Mouse (Mus musculus) stomach, embryonic 15.5 days (tissue): Measurements from ENCODE around the gene Mnt. TPM values are rescaled to one million over a fixed set of nuclear protein-coding genes. Genes with fewer than 3 reads are reported as not detected.

Experiments
- ATAC-seq: fragments of 200-750 bp; cut with Nextera tagmentation; 2 replicates; pipeline ENCODE4 v1.8.0; 2017; ENCODE audit warnings: low read depth, moderate number of reproducible peaks, moderate TSS enrichment; ENCODE audit not compliant: insufficient read depth, low FRiP score
- H3K27ac ChIP-seq: fragments of 300-500 bp; sonication (generic); 2 replicates; pipeline ENCODE4 v1.5.1; 2015; ENCODE audit warnings: mild to moderate bottlenecking, inconsistent platforms
- H3K27me3 ChIP-seq: fragments of 300-500 bp; sonication (generic); replicated peaks from 2 replicates; pipeline ENCODE4 v1.6.1; 2015; ENCODE audit warnings: inconsistent platforms
- H3K36me3 ChIP-seq: fragments of 300-500 bp; sonication (generic); 2 replicates; pipeline ENCODE4 v1.6.1; 2015; ENCODE audit warnings: inconsistent platforms
- H3K4me1 ChIP-seq: fragments of 300-500 bp; sonication (generic); 2 replicates; pipeline ENCODE4 v1.6.1; 2015; ENCODE audit warnings: inconsistent platforms
- H3K4me2 ChIP-seq: fragments of 300-500 bp; sonication (generic); 2 replicates; pipeline ENCODE4 v1.6.1; 2015; ENCODE audit warnings: mild to moderate bottlenecking, inconsistent platforms
- H3K4me3 ChIP-seq: fragments of 300-500 bp; sonication (generic); replicated peaks from 2 replicates; pipeline ENCODE4 v1.5.1; 2015; ENCODE audit warnings: inconsistent platforms
- H3K9ac ChIP-seq: fragments of 300-500 bp; sonication (generic); 2 replicates; pipeline ENCODE4 v1.6.1; 2015; ENCODE audit warnings: inconsistent platforms
- H3K9me3 ChIP-seq: fragments of 300-500 bp; sonication (generic); 2 replicates; pipeline ENCODE4 v1.6.1; 2016; ENCODE audit warnings: inconsistent platforms
- WGBS: fragments of 180-500 bp; shearing (Covaris S2); methylation state at CpG from one replicate; pipeline ENCODE4 v1.1.7; 2015; 5-methylcytosine and 5-hydroxymethylcytosine counted together
- microRNA-seq: library from miRNA; unstranded; fragments of <30 nt; microRNA quantifications from one replicate; pipeline ENCODE4, GENCODE M21; 2016
- polyA plus RNA-seq: library from polyadenylated mRNA; unstranded; fragments of >200 nt; fragmentation: Nextera tagmentation; extraction: Ambion mirVana; gene quantifications from 2 replicates; pipeline ENCODE4 v1.2.1, GENCODE M21; 2015

Mnt gene
- polyA plus RNA-seq, 1 experiment from 2014 or later, result 3.9 TPM

- Histone ChIP-seq H3K27ac (no peak overlapping the region), H3K27me3 (no peaks in the 10 kb centered on the region), H3K4me3 (no peak overlapping the region), H3K9ac (no peak overlapping the region), H3K4me2 (no peak overlapping the region), H3K9me3 (no peaks in the 10 kb centered on the region), H3K36me3 (no peaks in the 10 kb centered on the region), H3K4me1 (0 out of 2 replicates have a peak, but pooled peaks cover 5% of the 10 kb centered on the region)
- 90% methylated on average over 10 of the region's 10 CpGs for WGBS
- ATAC-seq, result no peak
Observed at GRCm38 (mm10) chr11:74883098-74883497, 52.4 kb downstream of the Mnt start.

GRCm38 (mm10) chr11:74894619-74895018 lies 63.9 kb downstream of the Mnt start:
- Histone ChIP-seq H3K27ac (no peak overlapping the region), H3K4me2 (no peak overlapping the region), H3K9ac (no peak overlapping the region), H3K9me3 (no peaks in the 10 kb centered on the region), H3K4me1 (peaks cover 10% of the 10 kb centered on the region; the same call in 1 of the 2 replicates), H3K4me3 (no peak overlapping the region), H3K36me3 (no peaks in the 10 kb centered on the region), H3K27me3 (no peaks in the 10 kb centered on the region)
- ATAC-seq, result no peak
- WGBS, result 76% methylated on average over 4 of the region's 4 CpGs

Small RNA genes lying within 50 kb of the gene (microRNA-seq; reads per million reads assigned to microRNA genes)
- gene Mir6926, result not detected

Other genes with a start within 250 kb of the Mnt start
- gene Rap1gap2, start 220.0 kb upstream of the Mnt start, polyA plus RNA-seq, result 13.1 and 21.2 TPM in 2 replicates
- 0.63 and 1.5 TPM in 2 replicates for gene Ccdc92b, start 211.3 kb upstream of the Mnt start, polyA plus RNA-seq
- gene Cluh, start 181.4 kb upstream of the Mnt start, polyA plus RNA-seq, result 34.9 and 39.8 TPM in 2 replicates
- 44.7 and 53.9 TPM in 2 replicates for gene Pafah1b1, start 106.2 kb upstream of the Mnt start, polyA plus RNA-seq
- 43.9 and 45.3 TPM in 2 replicates for gene Mettl16, start 60.1 kb upstream of the Mnt start, polyA plus RNA-seq
- 6.2 and 6.9 TPM in 2 replicates for gene Sgsm2, start 66.1 kb downstream of the Mnt start, polyA plus RNA-seq
- gene Tsr1, start 67.2 kb downstream of the Mnt start, polyA plus RNA-seq, result 43.3 and 48.3 TPM in 2 replicates
- gene Smg6, start 94.9 kb downstream of the Mnt start, polyA plus RNA-seq, result 14.4 and 16.3 TPM in 2 replicates
- gene Srr, start 95.0 kb downstream of the Mnt start, polyA plus RNA-seq, result 16.8 and 17.3 TPM in 2 replicates